Mouse (Mus musculus) thymus, adult 2 months (tissue): Measurements from ENCODE around the gene Fam83d. TPM values are rescaled to one million over a fixed set of nuclear protein-coding genes. Genes with fewer than 3 reads are reported as not detected.

ENCODE experiments used
- DNase-seq: peaks from one replicate; pipeline ENCODE4 v3.0.0; 2021
- H3K27ac ChIP-seq: fragments of 200-500 bp; 2 replicates; pipeline ENCODE4 v1.5.1; 2012; ENCODE audit warnings: low read length, control low read depth; ENCODE audit not compliant: control insufficient read depth, insufficient read depth
- H3K27me3 ChIP-seq: fragments of 200-500 bp; 2 replicates; pipeline ENCODE4 v1.6.1; 2012; ENCODE audit warnings: mild to moderate bottlenecking, low read length, moderate library complexity, mixed read lengths; ENCODE audit not compliant: control insufficient read depth, insufficient read depth
- H3K36me3 ChIP-seq: fragments of 200-500 bp; 2 replicates; pipeline ENCODE4 v1.6.1; 2012; ENCODE audit warnings: mild to moderate bottlenecking, low read length, moderate library complexity; ENCODE audit not compliant: control insufficient read depth, insufficient read depth
- H3K4me1 ChIP-seq: fragments of 200-500 bp; replicated peaks from 2 replicates; pipeline ENCODE4 v1.6.1; 2012; ENCODE audit warnings: low read length; ENCODE audit not compliant: control insufficient read depth, insufficient read depth
- H3K4me3 ChIP-seq: fragments of 200-500 bp; 2 replicates; pipeline ENCODE4 v1.5.1; 2012; ENCODE audit warnings: mild to moderate bottlenecking, low read length, control low read depth, moderate library complexity; ENCODE audit not compliant: control insufficient read depth, insufficient read depth
- CTCF ChIP-seq: fragments of 200-500 bp; IDR thresholded peaks from 2 replicates; pipeline ENCODE4 v1.5.1; 2012; ENCODE audit warnings: mild to moderate bottlenecking, control low read depth, low read length, moderate library complexity, borderline replicate concordance; ENCODE audit not compliant: control insufficient read depth, poor library complexity, insufficient read depth; ENCODE audit errors: extremely low read depth
- POLR2A ChIP-seq: fragments of 200-500 bp; IDR thresholded peaks from 2 replicates; pipeline ENCODE4 v1.6.1; 2012; ENCODE audit warnings: mild to moderate bottlenecking, low read length, control low read depth, moderate library complexity; ENCODE audit not compliant: control insufficient read depth, poor library complexity, insufficient read depth; ENCODE audit errors: extremely low read depth
- WGBS: fragments of 180-500 bp; shearing (Covaris S2); methylation state at CpG from one replicate; pipeline ENCODE4 v1.1.7; 2018; 5-methylcytosine and 5-hydroxymethylcytosine counted together
- polyA plus RNA-seq: library from polyadenylated mRNA; depleted of rRNA; stranded (reverse); fragments of >200 nt; gene quantifications from 2 replicates; pipeline ENCODE4 v1.2.3, GENCODE M21; 2012

Fam83d gene
- polyA plus RNA-seq, 1 experiment: 26.2 TPM

GRCm38 (mm10) chr2:158795043-158795442 lies 27.1 kb downstream of the Fam83d start:
- Histone ChIP-seq H3K36me3 (no peaks in the 10 kb centered on the region), H3K4me3 (peak overlapping the region; percentile 84), H3K27me3 (no peaks in the 10 kb centered on the region), H3K27ac (no peak overlapping the region), H3K4me1 (peaks cover 9% of the 10 kb centered on the region)
- DNase-seq: no peak
- 23% methylated on average over 15 of the region's 15 CpGs for WGBS
- TF ChIP-seq CTCF (no peak), POLR2A (no peak)

GRCm38 (mm10) chr2:158795875-158796274 lies 28.0 kb downstream of the Fam83d start:
- WGBS: 91% methylated on average over 2 of the region's 2 CpGs
- Histone ChIP-seq H3K4me3 (no peak overlapping the region), H3K27me3 (no peaks in the 10 kb centered on the region), H3K4me1 (peaks cover 9% of the 10 kb centered on the region), H3K27ac (no peak overlapping the region), H3K36me3 (no peaks in the 10 kb centered on the region)
- no peak for DNase-seq
- TF ChIP-seq POLR2A (no peak), CTCF (no peak)

- TF ChIP-seq POLR2A: no peak
- H3K36me3 ChIP-seq: peaks cover 7% of the 10 kb centered on the region; the same call in 1 of the 2 replicates
These were observed 31.4 kb downstream of the Fam83d start for GRCm38 (mm10) chr2:158799328-158799727.

GRCm38 (mm10) chr2:158800788-158801187 lies 32.9 kb downstream of the Fam83d start:
- no peak for DNase-seq
- Histone ChIP-seq H3K4me3 (no peak overlapping the region), H3K36me3 (peaks cover 7% of the 10 kb centered on the region; the same call in 1 of the 2 replicates), H3K27ac (no peak overlapping the region), H3K4me1 (no peaks in the 10 kb centered on the region), H3K27me3 (no peaks in the 10 kb centered on the region)
- 98% methylated on average over 8 of the region's 8 CpGs for WGBS
- TF ChIP-seq POLR2A (no peak), CTCF (no peak)

More at GRCm38 (mm10) chr2:158799328-158799727, 31.4 kb downstream of the Fam83d start:
- no peak overlapping the region for H3K27ac ChIP-seq
- no peak overlapping the region for H3K4me3 ChIP-seq
- peaks cover 4% of the 10 kb centered on the region for H3K4me1 ChIP-seq
- no peaks in the 10 kb centered on the region for H3K27me3 ChIP-seq
- DNase-seq: no peak
- 88% methylated on average over 4 of the region's 4 CpGs for WGBS

GRCm38 (mm10) chr2:158803575-158803974 lies 35.7 kb downstream of the Fam83d start:
- Histone ChIP-seq H3K27ac (no peak overlapping the region), H3K36me3 (peaks cover 7% of the 10 kb centered on the region; the same call in 1 of the 2 replicates), H3K27me3 (no peaks in the 10 kb centered on the region), H3K4me3 (no peak overlapping the region), H3K4me1 (no peaks in the 10 kb centered on the region)
- DNase-seq: no peak
- WGBS: 94% methylated on average over 8 of the region's 8 CpGs
- TF ChIP-seq POLR2A (no peak), CTCF (no peak)

GRCm38 (mm10) chr2:158815686-158816085 lies 47.8 kb downstream of the Fam83d start:
- Histone ChIP-seq H3K4me3 (no peak overlapping the region), H3K27me3 (no peaks in the 10 kb centered on the region), H3K36me3 (no peaks in the 10 kb centered on the region; the same call in 1 of the 2 replicates), H3K27ac (no peak overlapping the region), H3K4me1 (no peaks in the 10 kb centered on the region)
- no peak for DNase-seq
- TF ChIP-seq CTCF: no peak
- no peak for TF ChIP-seq POLR2A

- Histone ChIP-seq H3K27ac (no peak overlapping the region), H3K4me3 (no peak overlapping the region), H3K27me3 (no peaks in the 10 kb centered on the region), H3K4me1 (no peaks in the 10 kb centered on the region), H3K36me3 (no peaks in the 10 kb centered on the region; the same call in 1 of the 2 replicates)
- WGBS: 90% methylated on average over 4 of the region's 4 CpGs
- DNase-seq: no peak
- TF ChIP-seq CTCF: no peak
- no peak for TF ChIP-seq POLR2A
These were observed 48.3 kb downstream of the Fam83d start for GRCm38 (mm10) chr2:158816239-158816638.
